Mouse (Mus musculus) telencephalon, adult 2 months (tissue): ENCODE results near the gene Atad1.

ENCODE experiments used
- DNase-seq: peaks from one replicate; pipeline ENCODE4 v3.0.0-alpha.2; 2011; ENCODE audit warnings: low read depth, low spot score

The Atad1 gene

DNA sequence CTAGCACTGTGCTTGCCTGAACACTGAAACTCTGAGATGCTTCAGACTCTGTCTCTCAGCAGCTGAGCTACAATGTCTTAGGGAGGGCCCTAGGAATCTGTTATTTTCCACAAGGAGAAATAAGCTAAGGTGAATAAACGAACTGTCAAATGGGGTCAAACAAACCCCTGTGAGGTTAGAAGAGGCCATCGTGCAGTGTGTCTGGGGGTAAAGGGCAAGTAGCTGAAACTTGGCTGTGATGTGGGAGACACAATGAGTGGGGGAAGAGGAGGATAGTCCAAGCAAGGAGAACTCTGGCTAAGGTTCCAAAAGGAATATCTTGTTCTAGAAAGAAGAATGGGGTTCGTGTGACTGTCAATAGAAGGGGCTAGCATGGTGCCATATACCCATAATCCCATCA, 117.4 kb downstream of the Atad1 start:
- DNase-seq = no peak
